Mouse (Mus musculus): Measurements from ENCODE around the gene Slc26a3. TPM values are rescaled to one million over a fixed set of nuclear protein-coding genes. Genes with fewer than 3 reads are reported as not detected.
A peak's percentile ranks its signal among the peaks of the same experiment; 100 is the strongest.

Gene Slc26a3
- not detected in 2 replicates for polyA plus RNA-seq (2014; fragmentation: Nextera tagmentation; extraction: Ambion mirVana)

- H3K36me3 ChIP-seq (ENCODE audit: control insufficient read depth, insufficient read depth, low read length), result no peaks in the 10 kb centered on the region
- H3K4me2 ChIP-seq (ENCODE audit: low read depth), result no peak within 1 kb of the TSS
- 93% methylated on average over 3 of the region's 3 CpGs for WGBS
- H3K9me3 ChIP-seq (ENCODE audit: control insufficient read depth, low read length), result no peaks in the 10 kb centered on the region
- no peak within 1 kb of the TSS for H3K4me3 ChIP-seq (ENCODE audit: low read depth, low read length)
- H3K4me1 ChIP-seq (ENCODE audit: control insufficient read depth, insufficient read depth, low read length), result no peaks in the 10 kb centered on the region
- H3K9ac ChIP-seq (ENCODE audit: low read length), result no peak within 1 kb of the TSS
- DNase-seq (ENCODE audit: low spot score) (no peak), ATAC-seq (ENCODE audit: insufficient read depth, low FRiP score, low TSS enrichment) (no peak)
- H3K27me3 ChIP-seq (ENCODE audit: control insufficient read depth, insufficient read depth, low read length), result no peaks in the 10 kb centered on the region
- H3K27ac ChIP-seq (ENCODE audit: low read depth, low read length), result no peak within 1 kb of the TSS
Measured at GRCm38 (mm10) chr12:31390571-31390970, at the start of gene Slc26a3. Gene Slc26a3, plus strand, starts transcription at chr12:31390871.

- 29% methylated on average over 15 of the region's 15 CpGs for WGBS
- Histone ChIP-seq H3K9ac (ENCODE audit: low read length) (peak overlapping the region; percentile 92), H3K27me3 (ENCODE audit: control insufficient read depth, insufficient read depth, low read length) (no peaks in the 10 kb centered on the region), H3K36me3 (ENCODE audit: control insufficient read depth, insufficient read depth, low read length) (peaks cover 3% of the 10 kb centered on the region; the same call in 1 of the 2 replicates), H3K27ac (ENCODE audit: low read depth, low read length) (no peak overlapping the region), H3K4me1 (ENCODE audit: control insufficient read depth, insufficient read depth, low read length) (peaks cover 5% of the 10 kb centered on the region), H3K4me2 (ENCODE audit: low read depth) (peak overlapping the region; percentile 88), H3K9me3 (ENCODE audit: control insufficient read depth, low read length) (no peaks in the 10 kb centered on the region), H3K4me3 (ENCODE audit: low read depth, low read length) (peak overlapping the region; percentile 97)
- DNase-seq (ENCODE audit: low spot score) (no peak), ATAC-seq (ENCODE audit: insufficient read depth, low FRiP score, low TSS enrichment) (no peak)
Measured at GRCm38 (mm10) chr12:31350191-31350943, 40.3 kb upstream of the Slc26a3 start.

GRCm38 (mm10) chr12:31350944-31351928 lies 39.4 kb upstream of the Slc26a3 start, which contains the start of gene Dld:
Gene Dld, minus strand, starts transcription at chr12:31351453.
- Histone ChIP-seq H3K9ac (ENCODE audit: low read length) (peak within 1 kb of the TSS; percentile 92), H3K27me3 (ENCODE audit: control insufficient read depth, insufficient read depth, low read length) (no peaks in the 10 kb centered on the region), H3K4me3 (ENCODE audit: low read depth, low read length) (peak within 1 kb of the TSS; percentile 97), H3K9me3 (ENCODE audit: control insufficient read depth, low read length) (no peaks in the 10 kb centered on the region), H3K36me3 (ENCODE audit: control insufficient read depth, insufficient read depth, low read length) (peaks cover 3% of the 10 kb centered on the region; the same call in 1 of the 2 replicates), H3K4me2 (ENCODE audit: low read depth) (peak within 1 kb of the TSS; percentile 88), H3K27ac (ENCODE audit: low read depth, low read length) (peak within 1 kb of the TSS; percentile 27; the same call in 1 of the 2 replicates), H3K4me1 (ENCODE audit: control insufficient read depth, insufficient read depth, low read length) (peaks cover 5% of the 10 kb centered on the region)
- 6% methylated on average over 59 of the region's 66 CpGs for WGBS
- DNase-seq (ENCODE audit: low spot score), result peak; percentile 97
- peak; percentile 99 for ATAC-seq (ENCODE audit: insufficient read depth, low FRiP score, low TSS enrichment)

GRCm38 (mm10) chr12:31366428-31366827 lies 24.2 kb upstream of the Slc26a3 start:
- WGBS, result 64% methylated on average over 3 of the region's 3 CpGs
- no peak overlapping the region for H3K9ac ChIP-seq (ENCODE audit: low read length)
- ATAC-seq (ENCODE audit: insufficient read depth, low FRiP score, low TSS enrichment), result no peak
- no peaks in the 10 kb centered on the region for H3K27me3 ChIP-seq (ENCODE audit: control insufficient read depth, insufficient read depth, low read length)
- no peak overlapping the region for H3K27ac ChIP-seq (ENCODE audit: low read depth, low read length)
- H3K4me3 ChIP-seq (ENCODE audit: low read depth, low read length), result no peak overlapping the region
- H3K9me3 ChIP-seq (ENCODE audit: control insufficient read depth, low read length), result no peaks in the 10 kb centered on the region
- no peak for DNase-seq (ENCODE audit: low spot score)
- no peaks in the 10 kb centered on the region for H3K4me1 ChIP-seq (ENCODE audit: control insufficient read depth, insufficient read depth, low read length)
- no peaks in the 10 kb centered on the region for H3K36me3 ChIP-seq (ENCODE audit: control insufficient read depth, insufficient read depth, low read length)
- H3K4me2 ChIP-seq (ENCODE audit: low read depth), result no peak overlapping the region

- H3K27me3 ChIP-seq (ENCODE audit: control insufficient read depth, insufficient read depth, low read length), result no peaks in the 10 kb centered on the region
- no peaks in the 10 kb centered on the region for H3K9me3 ChIP-seq (ENCODE audit: control insufficient read depth, low read length)
- no peak overlapping the region for H3K9ac ChIP-seq (ENCODE audit: low read length)
- no peaks in the 10 kb centered on the region for H3K36me3 ChIP-seq (ENCODE audit: control insufficient read depth, insufficient read depth, low read length)
- no peaks in the 10 kb centered on the region for H3K4me1 ChIP-seq (ENCODE audit: control insufficient read depth, insufficient read depth, low read length)
- ATAC-seq (ENCODE audit: insufficient read depth, low FRiP score, low TSS enrichment) (no peak), DNase-seq (ENCODE audit: low spot score) (no peak)
- WGBS, result 88% methylated on average over 5 of the region's 5 CpGs
- no peak overlapping the region for H3K4me3 ChIP-seq (ENCODE audit: low read depth, low read length)
- no peak overlapping the region for H3K27ac ChIP-seq (ENCODE audit: low read depth, low read length)
- H3K4me2 ChIP-seq (ENCODE audit: low read depth), result no peak overlapping the region
Measured at GRCm38 (mm10) chr12:31367721-31368120, 22.9 kb upstream of the Slc26a3 start.

GRCm38 (mm10) chr12:31369118-31369517 lies 21.6 kb upstream of the Slc26a3 start:
- Histone ChIP-seq H3K36me3 (ENCODE audit: control insufficient read depth, insufficient read depth, low read length) (no peaks in the 10 kb centered on the region), H3K4me2 (ENCODE audit: low read depth) (no peak overlapping the region), H3K4me1 (ENCODE audit: control insufficient read depth, insufficient read depth, low read length) (no peaks in the 10 kb centered on the region), H3K9me3 (ENCODE audit: control insufficient read depth, low read length) (no peaks in the 10 kb centered on the region), H3K4me3 (ENCODE audit: low read depth, low read length) (no peak overlapping the region), H3K27ac (ENCODE audit: low read depth, low read length) (no peak overlapping the region), H3K27me3 (ENCODE audit: control insufficient read depth, insufficient read depth, low read length) (no peaks in the 10 kb centered on the region), H3K9ac (ENCODE audit: low read length) (no peak overlapping the region)
- ATAC-seq (ENCODE audit: insufficient read depth, low FRiP score, low TSS enrichment) (no peak), DNase-seq (ENCODE audit: low spot score) (no peak)
- WGBS, result 91% methylated on average over 1 of the region's 1 CpGs

GRCm38 (mm10) chr12:31369656-31370055 lies 21.0 kb upstream of the Slc26a3 start:
- no peak for ATAC-seq (ENCODE audit: insufficient read depth, low FRiP score, low TSS enrichment)
- Histone ChIP-seq H3K9me3 (ENCODE audit: control insufficient read depth, low read length) (no peaks in the 10 kb centered on the region), H3K9ac (ENCODE audit: low read length) (no peak overlapping the region), H3K27ac (ENCODE audit: low read depth, low read length) (no peak overlapping the region), H3K4me3 (ENCODE audit: low read depth, low read length) (no peak overlapping the region), H3K4me1 (ENCODE audit: control insufficient read depth, insufficient read depth, low read length) (no peaks in the 10 kb centered on the region), H3K27me3 (ENCODE audit: control insufficient read depth, insufficient read depth, low read length) (no peaks in the 10 kb centered on the region), H3K4me2 (ENCODE audit: low read depth) (no peak overlapping the region), H3K36me3 (ENCODE audit: control insufficient read depth, insufficient read depth, low read length) (no peaks in the 10 kb centered on the region)
- 95% methylated on average over 7 of the region's 7 CpGs for WGBS
- DNase-seq (ENCODE audit: low spot score), result no peak

GRCm38 (mm10) chr12:31374603-31375282 lies 15.9 kb upstream of the Slc26a3 start:
- Histone ChIP-seq H3K27ac (ENCODE audit: low read depth, low read length) (no peak overlapping the region), H3K4me2 (ENCODE audit: low read depth) (no peak overlapping the region), H3K9me3 (ENCODE audit: control insufficient read depth, low read length) (no peaks in the 10 kb centered on the region), H3K36me3 (ENCODE audit: control insufficient read depth, insufficient read depth, low read length) (no peaks in the 10 kb centered on the region), H3K27me3 (ENCODE audit: control insufficient read depth, insufficient read depth, low read length) (no peaks in the 10 kb centered on the region), H3K9ac (ENCODE audit: low read length) (no peak overlapping the region), H3K4me3 (ENCODE audit: low read depth, low read length) (no peak overlapping the region), H3K4me1 (ENCODE audit: control insufficient read depth, insufficient read depth, low read length) (no peaks in the 10 kb centered on the region)
- DNase-seq (ENCODE audit: low spot score), result peak; percentile 71
- ATAC-seq (ENCODE audit: insufficient read depth, low FRiP score, low TSS enrichment), result peak; percentile 63
- WGBS, result 40% methylated on average over 9 of the region's 9 CpGs

Measured in neural tube, embryonic 11.5 days (tissue).